Mouse (Mus musculus): ENCODE measurements around the gene Rasgrp1.

The Rasgrp1 gene

GRCm38 (mm10) chr2:117342547-117343239 lies at the start of gene Rasgrp1:
Gene Rasgrp1 (minus strand): TSS chr2:117343001.
- DNase-seq (ENCODE audit: low read depth, low spot score) = no peak

GRCm38 (mm10) chr2:117389925-117390892 lies 47.4 kb upstream of the Rasgrp1 start:
- DNase-seq (ENCODE audit: low read depth, low spot score) = no peak

GRCm38 (mm10) chr2:117389460-117389859 lies 46.7 kb upstream of the Rasgrp1 start:
- DNase-seq (ENCODE audit: low read depth, low spot score) = no peak

GRCm38 (mm10) chr2:117388121-117388520 lies 45.3 kb upstream of the Rasgrp1 start:
- no peak for DNase-seq (ENCODE audit: low read depth, low spot score)

GRCm38 (mm10) chr2:117386981-117387705 lies 44.3 kb upstream of the Rasgrp1 start:
- DNase-seq (ENCODE audit: low read depth, low spot score) = no peak

GRCm38 (mm10) chr2:117386036-117386590 lies 43.3 kb upstream of the Rasgrp1 start:
- no peak for DNase-seq (ENCODE audit: low read depth, low spot score)

GRCm38 (mm10) chr2:117381314-117381713 lies 38.5 kb upstream of the Rasgrp1 start:
- no peak for DNase-seq (ENCODE audit: low read depth, low spot score)

GRCm38 (mm10) chr2:117374293-117374830 lies 31.6 kb upstream of the Rasgrp1 start:
- DNase-seq (ENCODE audit: low read depth, low spot score) = no peak

GRCm38 (mm10) chr2:117371706-117372105 lies 28.9 kb upstream of the Rasgrp1 start:
- no peak for DNase-seq (ENCODE audit: low read depth, low spot score)

- DNase-seq (ENCODE audit: low read depth, low spot score) = no peak
Observed at GRCm38 (mm10) chr2:117366478-117366877, 23.7 kb upstream of the Rasgrp1 start.

- DNase-seq (ENCODE audit: low read depth, low spot score) = no peak
Observed at GRCm38 (mm10) chr2:117364056-117364455, 21.3 kb upstream of the Rasgrp1 start.

- no peak for DNase-seq (ENCODE audit: low read depth, low spot score)
Observed at GRCm38 (mm10) chr2:117357939-117358338, 15.1 kb upstream of the Rasgrp1 start.

GRCm38 (mm10) chr2:117352305-117353123 lies 9.7 kb upstream of the Rasgrp1 start:
- no peak for DNase-seq (ENCODE audit: low read depth, low spot score)

- no peak for DNase-seq (ENCODE audit: low read depth, low spot score)
Observed at GRCm38 (mm10) chr2:117350138-117350537, 7.3 kb upstream of the Rasgrp1 start.

- no peak for DNase-seq (ENCODE audit: low read depth, low spot score)
Observed at GRCm38 (mm10) chr2:117343240-117343624, 431 bp upstream of the Rasgrp1 start.

- DNase-seq (ENCODE audit: low read depth, low spot score) = peak; percentile 43
Observed at GRCm38 (mm10) chr2:117342090-117342546, 683 bp downstream of the Rasgrp1 start.

- no peak for DNase-seq (ENCODE audit: low read depth, low spot score)
Observed at GRCm38 (mm10) chr2:117338501-117338900, 4.3 kb downstream of the Rasgrp1 start.

GRCm38 (mm10) chr2:117337902-117338301 lies 4.9 kb downstream of the Rasgrp1 start:
- DNase-seq (ENCODE audit: low read depth, low spot score) = no peak

- DNase-seq (ENCODE audit: low read depth, low spot score) = no peak
Observed at GRCm38 (mm10) chr2:117336946-117337665, 5.7 kb downstream of the Rasgrp1 start.
